Mouse (Mus musculus): ENCODE data around the gene Sass6.

- TF ChIP-seq CTCF (IDR thresholded peaks at IDR 0.05; ENCODE audit: insufficient read depth, low read length) (no peak), POLR2A (IDR thresholded peaks at IDR 0.05; ENCODE audit: borderline replicate concordance, extremely low read depth, low read depth, low read length) (no peak)
Observed at GRCm38 (mm10) chr3:116661870-116662414, 67.2 kb downstream of the Sass6 start.

Data from lung, adult 2 months (tissue).